In the genomic region with DNA sequence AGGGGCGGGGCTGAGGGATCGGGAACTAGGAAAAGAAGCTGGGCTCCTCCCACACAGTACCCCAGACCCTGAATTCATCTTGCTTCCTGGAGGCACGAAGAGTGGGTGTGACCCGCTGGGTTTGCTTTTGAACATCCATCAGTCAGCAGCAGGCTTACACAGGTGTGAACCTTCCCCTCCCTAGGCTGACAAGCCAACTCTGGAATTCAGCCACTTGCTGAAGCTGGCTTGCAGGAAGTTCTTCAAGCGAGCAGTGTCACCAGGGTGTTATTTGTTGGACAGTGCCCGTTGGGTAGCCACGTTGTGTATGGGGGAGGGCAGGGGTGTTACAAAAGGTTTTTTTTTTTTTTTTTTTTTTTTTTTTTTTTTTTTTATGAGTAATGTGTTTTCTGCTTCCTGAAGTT, we compare ENCODE assay signal across 8 mouse cellular contexts.
DNase-seq lines count a peak whose midpoint lies in the region; ATAC-seq and TF ChIP-seq lines count a peak whose summit lies in the region.

No protein-coding gene starts in this region.

- 7% methylated on average over 7 of the region's 7 CpGs for WGBS in kidney, embryonic 14.5 days
- 20% methylated on average over 7 of the region's 7 CpGs for WGBS in thymus, adult 2 months

- no peaks in the 10 kb centered on the region for H3K36me3 ChIP-seq in kidney, embryonic 14.5 days (ENCODE audit: control insufficient read depth, insufficient read depth, low read length)
- H3K36me3 ChIP-seq in thymus, adult 2 months (ENCODE audit: control insufficient read depth, insufficient read depth, low read length): no peaks in the 10 kb centered on the region

- H3K9me3 ChIP-seq in kidney, embryonic 14.5 days (ENCODE audit: control insufficient read depth, low read length): no peaks in the 10 kb centered on the region

- H3K4me1 ChIP-seq in kidney, embryonic 14.5 days (ENCODE audit: control insufficient read depth, insufficient read depth, low read length): no peaks in the 10 kb centered on the region
- no peaks in the 10 kb centered on the region for H3K4me1 ChIP-seq in thymus, adult 2 months (replicated peaks; ENCODE audit: control insufficient read depth, insufficient read depth, low read length)

- H3K4me2 ChIP-seq in kidney, embryonic 14.5 days (replicated peaks; ENCODE audit: low read depth, low read length): peak overlapping the region; percentile 32

- H3K4me3 ChIP-seq in kidney, embryonic 14.5 days (ENCODE audit: low read length): 0 out of 2 replicates have a peak overlapping the region, but pooled peaks have one; percentile 11
- H3K4me3 ChIP-seq in thymus, adult 2 months (ENCODE audit: control insufficient read depth, insufficient read depth, low read length): no peak overlapping the region

- TF ChIP-seq CTCF in thymus, adult 2 months (IDR thresholded peaks at IDR 0.05; ENCODE audit: borderline replicate concordance, control insufficient read depth, extremely low read depth, insufficient read depth, low read length, poor library complexity): no peak

- no peak for DNase-seq in kidney, postnatal 25 days
- DNase-seq in embryo, embryonic 10 days (ENCODE audit: low spot score): peak; percentile 41
- DNase-seq in heart, postnatal 10 days: peak; percentile 1 to 15
- DNase-seq in lung, postnatal 36 days: peak; percentile 2
- DNase-seq in thymus, adult 2 months: no peak
- DNase-seq in cerebellum, adult 11 months: no peak

- ATAC-seq in kidney, embryonic 14.5 days (ENCODE audit: low FRiP score, low TSS enrichment): peak; percentile 89
- ATAC-seq in activated CD4-positive, CD25-positive, alpha-beta regulatory T cell, adult 4 months: no peak

- H3K27me3 ChIP-seq in kidney, embryonic 14.5 days (ENCODE audit: control insufficient read depth, insufficient read depth, low read length): no peaks in the 10 kb centered on the region
- H3K27me3 ChIP-seq in thymus, adult 2 months (ENCODE audit: control insufficient read depth, insufficient read depth, low read length): no peaks in the 10 kb centered on the region

- no peak overlapping the region for H3K9ac ChIP-seq in kidney, embryonic 14.5 days (ENCODE audit: low read depth, low read length)

- intact Hi-C loops in heart, postnatal 10 days (cut with DNase I): no loop called here

- TF ChIP-seq POLR2A in thymus, adult 2 months (IDR thresholded peaks at IDR 0.05; ENCODE audit: control insufficient read depth, extremely low read depth, insufficient read depth, low read length, poor library complexity): no peak

- no peak overlapping the region for H3K27ac ChIP-seq in kidney, embryonic 14.5 days (ENCODE audit: low read depth, low read length)
- H3K27ac ChIP-seq in thymus, adult 2 months (ENCODE audit: control insufficient read depth, insufficient read depth, low read length): no peak overlapping the region

Comparison
In these comparisons a context has a peak if more than half of its experiments do, and no peak if none do; other contexts are left out.
1. DNase-seq: peak in embryo, embryonic 10 days (single experiment), heart, postnatal 10 days (2 of 2) and lung, postnatal 36 days (single experiment); none in kidney, postnatal 25 days (0 of 2), thymus, adult 2 months (single experiment) and cerebellum, adult 11 months (single experiment).